Mouse (Mus musculus): ENCODE results near the gene Hist3h2ba. TPM values are rescaled to one million over a fixed set of nuclear protein-coding genes. Genes with fewer than 3 reads are reported as not detected.

Hist3h2ba gene
- total RNA-seq, 4 experiments from 2014 or later = 96.1 to 129 (median 115) TPM

- DNase-seq (ENCODE audit: low spot score in 2 of 2) = no peak
Observed at GRCm38 (mm10) chr11:58963543-58963942, 14.8 kb downstream of the Hist3h2ba start.

- no peak for DNase-seq (ENCODE audit: low spot score in 2 of 2)
Observed at GRCm38 (mm10) chr11:58964216-58964615, 15.5 kb downstream of the Hist3h2ba start.

- no peak for DNase-seq (ENCODE audit: low spot score in 2 of 2)
Observed at GRCm38 (mm10) chr11:58965001-58965760, 16.5 kb downstream of the Hist3h2ba start.

- no peak for DNase-seq (ENCODE audit: low spot score in 2 of 2)
Observed at GRCm38 (mm10) chr11:58967346-58967745, 18.6 kb downstream of the Hist3h2ba start.

- DNase-seq (ENCODE audit: low spot score in 2 of 2) = no peak
Observed at GRCm38 (mm10) chr11:58968551-58968950, 19.8 kb downstream of the Hist3h2ba start.

GRCm38 (mm10) chr11:58969027-58969426 is 20.3 kb downstream of the Hist3h2ba start:
- DNase-seq (ENCODE audit: low spot score in 2 of 2) = no peak

GRCm38 (mm10) chr11:58969659-58970058 is 20.9 kb downstream of the Hist3h2ba start:
- no peak for DNase-seq (ENCODE audit: low spot score in 2 of 2)

- no peak for DNase-seq (ENCODE audit: low spot score in 2 of 2)
Observed at GRCm38 (mm10) chr11:58970831-58971530, 22.3 kb downstream of the Hist3h2ba start.

GRCm38 (mm10) chr11:58971796-58972195 is 23.1 kb downstream of the Hist3h2ba start:
- no peak for DNase-seq (ENCODE audit: low spot score in 2 of 2)

GRCm38 (mm10) chr11:58974414-58974813 is 25.7 kb downstream of the Hist3h2ba start:
- no peak for DNase-seq (ENCODE audit: low spot score in 2 of 2)

- no peak for DNase-seq (ENCODE audit: low spot score in 2 of 2)
Observed at GRCm38 (mm10) chr11:58977150-58977549, 28.4 kb downstream of the Hist3h2ba start.

GRCm38 (mm10) chr11:58977607-58978026 is 28.9 kb downstream of the Hist3h2ba start:
- no peak for DNase-seq (ENCODE audit: low spot score in 2 of 2)

GRCm38 (mm10) chr11:58978027-58978705 is 29.4 kb downstream of the Hist3h2ba start, which contains the start of gene Trim11:
Trim11 (plus strand) TSS chr11:58978093.
- DNase-seq (ENCODE audit: low spot score in 2 of 2) = no peak

- DNase-seq (ENCODE audit: low spot score in 2 of 2) = no peak
Observed at GRCm38 (mm10) chr11:58978706-58979030, 29.9 kb downstream of the Hist3h2ba start.

GRCm38 (mm10) chr11:58979183-58979582 is 30.5 kb downstream of the Hist3h2ba start:
- no peak for DNase-seq (ENCODE audit: low spot score in 2 of 2)

GRCm38 (mm10) chr11:58979661-58980060 is 30.9 kb downstream of the Hist3h2ba start:
- no peak for DNase-seq (ENCODE audit: low spot score in 2 of 2)

GRCm38 (mm10) chr11:58980381-58980990 is 31.8 kb downstream of the Hist3h2ba start:
- no peak for DNase-seq (ENCODE audit: low spot score in 2 of 2)

- peak in 1 of 2 experiments; percentile 74 for DNase-seq (ENCODE audit: low spot score in 2 of 2)
Observed at GRCm38 (mm10) chr11:58981541-58982447, 33.1 kb downstream of the Hist3h2ba start.

- no peak for DNase-seq (ENCODE audit: low spot score in 2 of 2)
Observed at GRCm38 (mm10) chr11:58982471-58983097, 33.9 kb downstream of the Hist3h2ba start.

- no peak for DNase-seq (ENCODE audit: low spot score in 2 of 2)
Observed at GRCm38 (mm10) chr11:58983691-58984341, 35.1 kb downstream of the Hist3h2ba start.
